Mouse (Mus musculus): ENCODE measurements around the gene Slc9b1.

DNA sequence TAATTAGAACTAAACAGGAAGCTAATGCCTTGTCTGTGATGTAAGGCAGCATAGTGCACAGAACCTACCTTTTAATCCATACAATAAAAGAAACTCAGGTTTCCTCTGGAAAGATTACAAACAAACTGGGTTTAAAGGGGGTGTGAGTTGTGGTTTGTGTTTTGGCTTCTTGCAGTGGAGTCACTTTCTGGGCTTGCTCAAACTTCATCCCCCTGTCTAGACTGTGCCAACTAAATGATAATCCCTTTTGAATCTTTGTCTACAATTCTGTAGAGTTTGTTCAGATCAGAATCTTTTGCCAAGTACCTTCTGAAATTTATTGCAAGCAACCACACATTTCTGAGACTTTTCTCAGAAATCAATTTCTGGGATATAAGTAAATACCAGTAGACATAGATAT lies 97.1 kb downstream of the Slc9b1 start:
- TF ChIP-seq FLI1 (IDR thresholded peaks at IDR 0.05; ENCODE audit: low read length) = no peak
- TF ChIP-seq GATA1 (IDR thresholded peaks at IDR 0.05; ENCODE audit: borderline replicate concordance, low read length) = no peak

Measured in megakaryocyte, embryonic 14.5 days (primary cell).